Mouse (Mus musculus): Measurements from ENCODE around the gene Wdfy4.

DNA sequence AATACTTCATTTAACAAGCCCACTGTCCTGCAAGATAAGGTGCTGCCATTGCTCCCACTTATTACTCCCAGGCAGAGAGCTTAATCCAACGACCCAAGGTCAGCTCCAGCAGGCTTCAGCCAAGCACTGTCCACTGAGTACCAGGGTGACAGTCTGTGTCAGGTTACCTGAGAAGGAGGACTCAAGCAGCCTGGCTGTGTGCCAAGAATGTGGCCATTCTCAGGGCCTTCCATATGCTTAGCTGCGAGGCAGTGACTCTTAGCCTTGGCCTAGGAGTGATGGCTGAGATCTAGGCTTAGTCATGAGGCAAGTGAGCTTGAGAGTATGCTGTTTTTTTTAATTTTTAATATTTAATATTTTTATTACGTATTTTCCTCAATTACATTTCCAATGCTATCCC is 80.5 kb downstream of the Wdfy4 start:
- TF ChIP-seq CTCF (IDR thresholded peaks at IDR 0.05; ENCODE audit: extremely low read depth, insufficient read depth, low read length): no peak
- TF ChIP-seq POLR2A (IDR thresholded peaks at IDR 0.05; ENCODE audit: extremely low read depth, insufficient read depth, low read length): no peak

Measured in cortical plate, adult 2 months (tissue).